Mouse (Mus musculus) lung, adult 2 months (tissue): ENCODE results near the gene Prdm16.

Experiments used
- CTCF ChIP-seq: fragments of 200-500 bp; IDR thresholded peaks from 2 replicates; pipeline ENCODE4 v1.5.1; 2011; ENCODE audit warnings: mild to moderate bottlenecking, low read length, control low read depth; ENCODE audit not compliant: insufficient read depth
- POLR2A ChIP-seq: fragments of 200-500 bp; IDR thresholded peaks from 2 replicates; pipeline ENCODE4 v1.6.1; 2011; ENCODE audit warnings: low read depth, mild to moderate bottlenecking, control low read depth, low read length, borderline replicate concordance; ENCODE audit errors: extremely low read depth

DNA sequence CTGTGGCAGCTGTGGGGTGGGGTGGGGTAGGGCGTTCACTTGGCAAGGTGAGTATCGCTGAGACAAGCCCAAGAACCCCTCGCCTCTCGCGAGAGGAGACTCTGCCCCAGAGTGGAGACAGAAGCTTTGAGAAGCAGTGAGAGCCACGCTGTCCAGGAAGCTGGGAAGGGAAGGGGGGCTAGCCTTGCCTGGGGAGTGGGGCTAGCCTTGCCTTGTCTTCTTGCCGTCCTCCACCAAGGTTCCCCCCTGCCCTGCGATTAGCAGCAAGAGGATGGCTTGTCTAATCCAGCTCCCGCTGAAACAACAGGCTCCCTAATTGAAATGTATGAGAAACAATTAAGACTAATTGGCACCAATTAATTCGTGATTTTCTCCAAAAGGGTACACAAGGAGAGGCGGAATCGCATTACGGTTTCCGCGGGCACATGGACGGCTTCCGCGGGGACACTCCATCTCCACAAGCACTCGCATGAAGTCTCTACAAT, 227.4 kb downstream of the Prdm16 start:
- TF ChIP-seq POLR2A (no peak), CTCF (no peak)
